Mouse (Mus musculus): ENCODE measurements around the gene Cd68. TPM values are rescaled to one million over a fixed set of nuclear protein-coding genes. Genes with fewer than 3 reads are reported as not detected.
"Not testable (repeated sequence)": the region's sequence is repeated elsewhere in the genome, so short reads cannot be mapped to it uniquely, and the experiment has no call there.

The Cd68 gene
- 10 to 100 TPM; 14.9 to 15.1 TPM for total RNA-seq (2021)

- intact Hi-C loops (cut with DNase I): no loop called here
- DNase-seq (ENCODE audit: low spot score in 2 of 2): peak; percentile 61 to 72
These were observed at the start of gene Cd68 for GRCm38 (mm10) chr11:69665961-69666664. TSS of gene Cd68 (minus strand) at chr11:69666153.

DNA sequence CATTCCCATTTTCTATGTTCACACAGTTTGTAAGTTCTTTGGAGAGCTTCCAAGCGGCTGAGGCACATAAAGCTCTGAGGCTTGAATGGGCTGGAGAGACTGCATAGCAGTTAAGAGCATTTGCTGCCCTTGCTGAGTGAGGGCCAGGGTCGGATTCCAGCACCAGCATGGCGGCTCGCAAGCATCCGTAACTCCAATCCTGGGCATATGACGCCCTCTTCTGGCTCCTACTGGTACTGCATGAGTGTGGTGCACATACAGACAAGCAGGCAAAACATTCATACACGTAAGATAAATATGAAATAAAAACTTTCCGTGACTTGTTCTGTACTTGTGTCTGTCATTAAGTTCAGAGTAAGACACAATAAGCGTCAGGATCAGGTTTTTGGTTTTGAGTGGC, 49.5 kb upstream of the Cd68 start:
- intact Hi-C loops (cut with DNase I): no loop called here
- DNase-seq (ENCODE audit: low spot score in 2 of 2): no peak

- intact Hi-C loops (cut with DNase I): no loop called here
- no peak for DNase-seq (ENCODE audit: low spot score in 2 of 2)
These were observed 48.8 kb upstream of the Cd68 start for GRCm38 (mm10) chr11:69714636-69715329.

DNA sequence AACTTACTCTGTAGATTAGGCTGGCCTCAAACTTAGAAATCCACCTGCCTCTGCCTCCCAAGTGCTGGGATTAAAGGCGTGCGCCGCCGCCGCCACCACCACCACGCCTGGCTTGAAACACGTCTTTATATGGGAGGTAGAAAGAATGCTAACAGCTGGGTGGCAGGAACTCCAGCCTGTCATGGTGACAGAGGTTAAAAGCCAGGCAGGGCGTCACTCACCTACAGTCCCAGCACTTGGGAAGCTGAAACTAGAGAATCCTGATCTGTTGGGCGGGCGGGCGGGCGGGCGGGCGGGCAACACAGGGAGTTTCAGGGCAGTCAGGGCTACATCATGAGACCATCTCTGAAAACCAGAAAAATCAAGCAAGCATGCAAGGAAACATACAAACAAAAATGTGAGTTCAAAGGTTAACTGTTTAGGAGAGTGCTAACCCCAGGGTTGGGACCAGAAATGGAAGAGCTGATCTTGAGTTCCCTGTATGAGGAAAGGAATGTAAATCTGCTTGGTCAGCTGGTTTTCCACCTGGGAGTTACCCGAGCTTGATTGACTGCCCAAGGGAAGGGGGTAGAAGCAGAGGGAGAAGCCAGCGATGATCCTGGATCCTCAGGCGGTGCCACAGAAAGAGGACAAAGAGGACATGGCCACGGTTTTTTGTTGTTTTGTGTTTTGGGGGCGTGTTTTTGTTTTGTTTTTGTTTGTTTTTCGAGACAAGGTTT, 47.2 kb upstream of the Cd68 start:
- intact Hi-C loops (cut with DNase I): no loop called here
- DNase-seq (ENCODE audit: low spot score in 2 of 2): no peak

GRCm38 (mm10) chr11:69711082-69711481, 45.1 kb upstream of the Cd68 start:
- intact Hi-C loops (cut with DNase I): no loop called here
- DNase-seq (ENCODE audit: low spot score in 2 of 2): no peak

GRCm38 (mm10) chr11:69710470-69710869, 44.5 kb upstream of the Cd68 start:
- no peak for DNase-seq (ENCODE audit: low spot score in 2 of 2)

GRCm38 (mm10) chr11:69709554-69710446, 43.8 kb upstream of the Cd68 start:
- intact Hi-C loops (cut with DNase I): no loop called here
- DNase-seq (ENCODE audit: low spot score in 2 of 2): no peak

More at GRCm38 (mm10) chr11:69710470-69710869, 44.5 kb upstream of the Cd68 start:
- intact Hi-C loops (cut with DNase I): no loop called here

GRCm38 (mm10) chr11:69708614-69709265, 42.8 kb upstream of the Cd68 start:
- DNase-seq (ENCODE audit: low spot score in 2 of 2): no peak
- intact Hi-C loops (cut with DNase I): no loop called here

DNA sequence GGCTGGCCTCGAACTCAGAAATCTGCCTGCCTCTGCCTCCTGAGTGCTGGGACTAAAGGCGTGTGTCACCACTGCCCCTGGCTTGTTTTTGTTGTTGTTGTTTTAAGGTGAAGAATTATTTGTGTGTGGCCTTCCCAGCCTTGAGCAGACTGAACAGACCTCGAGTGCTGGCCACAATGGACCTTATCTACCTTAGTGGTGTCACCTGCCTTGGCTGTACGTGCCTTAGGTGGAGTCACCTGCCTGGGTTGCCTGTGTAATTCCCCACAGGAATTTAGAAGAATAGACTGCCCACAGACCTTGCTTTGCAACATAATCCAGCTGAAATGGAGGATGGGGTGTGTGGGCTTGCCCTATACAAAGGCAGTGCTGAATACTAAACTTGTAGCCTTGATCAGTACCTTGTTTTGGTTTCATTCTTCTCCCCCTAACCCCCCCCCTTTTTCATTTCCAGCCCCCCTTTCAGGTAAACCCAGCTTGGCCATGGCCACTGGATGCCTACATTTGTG, 42.0 kb upstream of the Cd68 start:
- DNase-seq (ENCODE audit: low spot score in 2 of 2): no peak
- intact Hi-C loops (cut with DNase I): no loop called here

DNA sequence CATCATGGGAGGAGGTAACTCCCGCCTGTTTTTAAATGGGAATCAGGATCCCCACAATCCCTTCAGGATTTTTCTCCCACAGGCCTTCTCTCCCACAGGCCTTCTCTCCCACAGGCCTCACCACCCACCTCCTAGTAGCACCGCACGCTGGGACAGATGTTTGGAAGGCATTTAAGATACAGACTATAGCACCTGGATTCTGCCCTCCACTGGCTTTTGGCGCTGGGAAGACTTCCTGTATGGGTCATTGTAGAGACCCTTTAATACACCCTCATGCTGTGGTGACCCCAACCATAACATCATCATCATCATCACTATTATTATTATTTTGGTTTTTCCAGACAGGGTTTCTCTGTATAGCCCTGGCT, 41.5 kb upstream of the Cd68 start:
- intact Hi-C loops (cut with DNase I): no loop called here
- DNase-seq (ENCODE audit: low spot score in 2 of 2): no peak

DNA sequence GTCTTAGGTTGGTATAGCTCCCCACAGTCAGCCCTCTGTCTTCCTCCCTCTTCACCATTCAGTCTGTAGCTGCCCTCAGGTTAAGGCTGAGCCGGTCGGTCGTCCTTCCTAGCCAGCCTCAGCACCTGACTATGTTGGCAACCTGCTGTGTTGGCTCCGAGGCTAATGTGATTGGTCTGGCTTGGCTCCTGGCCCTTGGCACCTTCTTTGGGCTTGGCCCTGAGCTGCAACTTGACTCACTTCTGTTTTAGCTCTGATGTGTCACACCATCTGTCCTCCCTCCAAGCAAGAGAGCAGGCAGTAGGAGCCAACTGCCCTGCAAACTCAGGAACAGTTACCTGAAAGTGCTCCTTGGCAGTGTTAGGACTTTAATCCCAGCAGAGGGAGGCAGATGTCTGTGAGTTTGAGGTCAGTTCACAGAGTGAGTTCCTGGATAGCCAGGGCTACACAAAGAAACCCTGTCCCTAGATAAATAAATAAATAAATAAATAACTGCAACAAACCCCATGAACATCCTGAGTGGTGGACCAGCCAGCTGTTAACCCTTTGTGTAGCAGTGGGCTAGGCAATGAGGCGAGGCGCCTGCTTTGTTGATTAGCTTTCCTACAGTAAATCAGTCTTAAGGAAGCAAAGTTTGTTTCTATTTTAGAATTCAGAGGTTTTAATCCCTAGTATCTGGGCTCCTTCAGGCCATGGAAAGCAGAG, 41.0 kb upstream of the Cd68 start:
- peak in 1 of 2 experiments; percentile 39 for DNase-seq (ENCODE audit: low spot score in 2 of 2)
- intact Hi-C loops (cut with DNase I): no loop called here

DNA sequence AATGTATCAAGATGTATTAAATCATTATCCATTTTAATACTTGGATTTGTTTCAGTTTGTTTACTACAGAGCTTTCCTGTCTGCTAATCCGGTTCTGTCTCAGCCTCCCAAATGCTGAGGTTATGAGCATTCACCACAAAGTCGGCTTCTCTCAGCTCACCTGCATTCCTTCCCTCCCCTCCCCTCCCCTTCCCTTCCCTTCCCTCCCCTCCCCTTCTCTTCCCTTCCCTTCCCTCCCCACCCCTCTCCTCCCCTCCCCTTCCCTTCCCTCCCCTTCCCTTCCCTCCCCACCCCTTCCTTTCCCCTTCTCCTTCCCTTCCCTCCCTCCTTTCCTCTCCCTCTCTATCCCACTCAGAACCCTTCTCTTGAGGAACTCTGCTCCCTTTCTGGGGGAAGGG, 38.7 kb upstream of the Cd68 start:
- intact Hi-C loops (cut with DNase I): no loop called here
- no peak for DNase-seq (ENCODE audit: low spot score in 2 of 2)

DNA sequence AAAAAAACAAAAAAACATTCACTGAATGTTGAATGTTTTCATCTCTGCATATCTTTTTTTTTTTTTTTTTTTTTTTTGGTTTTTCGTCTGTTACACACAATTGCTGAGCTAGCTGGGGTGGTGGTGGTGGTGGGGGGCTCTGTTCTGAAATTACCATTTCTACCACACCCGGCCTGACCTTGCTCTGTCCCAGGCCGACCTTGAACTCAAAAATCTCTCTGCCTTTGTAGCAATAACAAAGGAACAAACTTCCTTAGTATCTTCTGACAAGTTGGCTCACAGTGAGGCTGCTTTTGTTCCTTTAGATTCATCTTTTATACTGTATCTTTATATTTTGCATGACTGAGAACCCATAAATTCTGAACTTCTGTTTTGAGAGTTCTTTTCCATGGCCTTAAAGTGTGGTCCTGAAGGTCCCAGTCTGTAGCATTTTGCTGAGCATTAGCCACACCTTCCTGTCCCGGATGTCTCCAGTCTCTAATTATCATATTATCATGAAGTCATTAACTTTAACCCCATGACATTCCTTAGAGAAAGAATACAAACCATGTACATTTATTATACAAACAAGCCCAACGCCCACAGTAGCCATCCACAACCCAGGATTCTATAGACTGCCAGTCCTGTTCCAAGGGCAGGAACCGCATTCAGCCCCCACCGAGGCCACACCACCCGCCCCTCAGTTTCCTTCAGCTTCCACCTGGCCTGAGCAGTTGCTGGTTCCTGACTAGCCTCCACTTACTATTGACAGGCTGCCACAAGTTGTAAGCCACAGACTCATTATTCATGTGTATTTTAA, 38.1 kb upstream of the Cd68 start:
- intact Hi-C loops (cut with DNase I): no loop called here

GRCm38 (mm10) chr11:69703381-69703780, 37.4 kb upstream of the Cd68 start:
- DNase-seq (ENCODE audit: low spot score in 2 of 2); intact Hi-C loops (cut with DNase I): not testable (repeated sequence)

More for the DNA sequence above, 38.1 kb upstream of the Cd68 start:
- no peak for DNase-seq (ENCODE audit: low spot score in 2 of 2)

DNA sequence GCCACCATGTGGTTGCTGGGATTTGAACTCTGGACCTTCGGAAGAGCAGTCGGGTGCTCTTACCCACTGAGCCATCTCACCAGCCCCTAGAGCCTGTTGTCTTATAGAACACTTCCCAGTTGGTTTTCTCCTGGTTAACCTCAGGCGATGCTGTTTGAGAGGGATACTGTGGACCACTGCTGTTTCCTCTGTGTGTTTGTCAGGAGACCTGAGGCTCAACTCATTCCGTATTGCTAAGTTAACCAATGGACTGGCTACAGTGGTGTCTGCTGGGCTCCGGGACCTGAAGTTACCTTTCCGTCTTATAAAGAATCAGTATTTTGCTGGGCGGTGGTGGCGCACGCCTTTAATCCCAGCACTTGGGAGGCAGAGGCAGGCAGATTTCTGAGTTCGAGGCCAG, 36.9 kb upstream of the Cd68 start:
- DNase-seq (ENCODE audit: low spot score in 2 of 2); intact Hi-C loops (cut with DNase I): not testable (repeated sequence)

DNA sequence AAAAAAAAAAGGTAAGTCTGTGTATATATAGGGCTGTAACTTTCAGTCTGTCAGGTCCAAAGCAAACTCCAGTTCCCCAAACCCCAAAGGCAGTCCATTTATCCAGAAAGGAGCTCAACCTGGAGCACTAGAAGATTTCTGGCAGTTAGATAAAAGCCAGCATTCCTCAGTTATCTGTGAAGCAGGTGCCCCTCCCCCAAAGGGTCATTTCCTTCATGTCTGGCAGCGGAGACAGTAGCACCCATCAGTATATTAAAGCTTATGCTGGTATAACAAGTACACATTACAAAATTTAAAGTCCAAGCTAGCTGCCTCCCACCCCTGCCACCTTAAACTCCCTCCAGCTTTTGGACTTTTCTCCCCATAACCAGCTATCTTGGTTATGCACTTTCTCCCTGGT, 33.6 kb upstream of the Cd68 start:
- DNase-seq (ENCODE audit: low spot score in 2 of 2): no peak
- intact Hi-C loops (cut with DNase I): no loop called here

GRCm38 (mm10) chr11:69698574-69698973, 32.6 kb upstream of the Cd68 start:
- no peak for DNase-seq (ENCODE audit: low spot score in 2 of 2)
- intact Hi-C loops (cut with DNase I): no loop called here

DNA sequence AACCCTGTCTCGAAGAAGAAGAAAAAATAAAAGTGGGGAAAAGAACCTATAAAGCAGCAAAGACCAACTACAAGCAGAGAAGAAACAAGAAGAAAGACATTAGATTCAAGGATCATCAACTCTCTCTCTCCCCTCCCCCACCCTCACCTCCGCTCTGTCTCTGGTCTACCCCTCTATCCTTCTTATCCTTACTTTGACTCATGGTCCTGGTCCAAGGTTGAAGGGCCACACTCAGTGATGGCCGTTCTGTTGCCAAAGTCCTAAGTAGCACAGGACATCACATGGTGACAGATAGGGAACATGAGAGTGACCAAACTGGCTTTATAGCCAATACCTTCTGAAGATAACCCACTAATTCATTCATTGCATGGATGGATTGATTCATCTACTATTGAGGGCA, 31.4 kb upstream of the Cd68 start:
- no peak for DNase-seq (ENCODE audit: low spot score in 2 of 2)
- intact Hi-C loops (cut with DNase I): no loop called here

All from left cerebral cortex, postnatal 36 days (tissue).